In genomic region chr10:77231861-77232755, GRCm38 (mm10) we compare ENCODE assay signal across 1 mouse cellular context.
TF ChIP-seq lines count a peak whose summit lies in the region.

No protein-coding gene starts in this region.

TF ChIP-seq in MEL, 35 proteins besides CTCF, POLR2A, EP300 and RAD21 (continued from another document):
- TF ChIP-seq ZMIZ1 (IDR thresholded peaks at IDR 0.05; ENCODE audit: low read depth, low read length) (no peak), MAZ (IDR thresholded peaks at IDR 0.05; ENCODE audit: low read depth, low read length) (no peak; the same call in 1 of the 2 replicates), USF2 (IDR thresholded peaks at IDR 0.05; ENCODE audit: borderline replicate concordance in 1 of 2, insufficient read depth in 1 of 2, low read depth in 1 of 2, low read length in 2 of 2) (no peak), POLR2AphosphoS5 (IDR thresholded peaks at IDR 0.05; ENCODE audit: borderline replicate concordance, low read depth, low read length) (no peak), NELFE (IDR thresholded peaks at IDR 0.05; ENCODE audit: low read depth, low read length) (no peak), ZNF384 (IDR thresholded peaks at IDR 0.05; ENCODE audit: low read depth, low read length) (no peak), JUND (IDR thresholded peaks at IDR 0.05; ENCODE audit: low read depth, low read length) (no peak), MAX (IDR thresholded peaks at IDR 0.05; ENCODE audit: low read length) (peak; percentile 86), MYB (IDR thresholded peaks at IDR 0.05; ENCODE audit: low read depth, low read length) (no peak), MAFK (IDR thresholded peaks at IDR 0.05; ENCODE audit: borderline replicate concordance, low read depth, low read length) (no peak), TBP (IDR thresholded peaks at IDR 0.05; ENCODE audit: low read depth, low read length) (peak; percentile 72), MXI1 (IDR thresholded peaks at IDR 0.05; ENCODE audit: low read depth, low read length) (peak; percentile 54), ELF1 (IDR thresholded peaks at IDR 0.05; ENCODE audit: low read depth, low read length) (no peak), ZC3H11A (IDR thresholded peaks at IDR 0.05; ENCODE audit: low read depth, low read length) (no peak), BHLHE40 (IDR thresholded peaks at IDR 0.05; ENCODE audit: borderline replicate concordance, low read depth, low read length) (no peak; the same call in 1 of the 2 replicates), GATA1 (IDR thresholded peaks at IDR 0.05; ENCODE audit: low read depth, low read length) (peak; percentile 94)
